Mouse (Mus musculus): ENCODE data around the gene Gm20481. TPM values are rescaled to one million over a fixed set of nuclear protein-coding genes. Genes with fewer than 3 reads are reported as not detected.
A peak's percentile ranks its signal among the peaks of the same experiment; 100 is the strongest.
"Not testable (repeated sequence)": the region's sequence is repeated elsewhere in the genome, so short reads cannot be mapped to it uniquely, and the experiment has no call there.

The Gm20481 gene
- polyA plus RNA-seq, 1 experiment from 2014 or later, result not detected

DNA sequence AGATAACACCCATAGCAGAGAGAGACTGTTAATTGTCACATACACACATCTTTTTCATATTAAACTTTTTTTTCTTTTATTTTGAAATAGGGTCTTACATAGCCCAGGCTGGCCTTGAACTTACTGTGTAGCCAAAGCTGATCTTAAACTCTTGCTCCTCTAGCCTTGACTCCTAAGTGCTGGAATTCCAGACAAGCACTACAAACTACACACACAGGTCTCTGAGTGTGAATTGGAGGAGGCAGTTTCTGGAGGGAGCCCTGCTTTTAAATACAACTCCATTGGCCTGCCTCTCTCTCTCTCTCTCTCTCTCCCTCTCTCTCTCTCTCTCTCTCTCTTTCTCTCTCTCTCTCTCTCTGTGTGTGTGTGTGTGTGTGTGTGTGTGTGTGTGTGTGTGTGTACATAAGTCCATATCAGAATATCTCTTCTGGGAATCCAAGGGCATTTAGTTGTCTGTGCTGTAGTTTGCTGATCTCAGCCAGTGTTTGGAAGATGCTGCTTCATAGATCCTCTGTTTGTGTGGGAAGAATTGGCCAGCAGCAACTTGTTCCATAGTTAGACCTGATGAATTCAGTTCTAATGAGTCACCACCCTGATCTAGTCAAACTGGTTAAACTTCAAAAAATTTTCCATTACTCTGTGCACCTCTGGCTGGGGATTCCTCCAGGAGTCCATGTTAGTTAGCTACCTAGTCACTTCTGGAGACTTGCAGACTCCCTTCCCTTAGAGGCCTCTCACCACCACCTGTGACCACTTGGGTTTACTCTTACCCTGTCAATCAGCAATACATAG lies 8.8 kb upstream of the Gm20481 start:
- no peaks in the 10 kb centered on the region for H3K36me3 ChIP-seq (ENCODE audit: control insufficient read depth, insufficient read depth, low read length)
- peak overlapping the region; percentile 89; the same call in 1 of the 2 replicates for H3K27ac ChIP-seq (replicated peaks; ENCODE audit: low read depth, low read length)
- H3K4me2 ChIP-seq (ENCODE audit: low read depth, low read length), result no peak overlapping the region
- H3K4me1 ChIP-seq (ENCODE audit: control insufficient read depth, insufficient read depth, low read length), result no peaks in the 10 kb centered on the region
- H3K9ac ChIP-seq (ENCODE audit: low read depth, low read length), result no peak overlapping the region; the same call in 1 of the 2 replicates
- H3K9me3 ChIP-seq (ENCODE audit: control insufficient read depth, low read length), result no peaks in the 10 kb centered on the region
- no peak for ATAC-seq (ENCODE audit: low read depth)
- peaks cover 3% of the 10 kb centered on the region; the same call in 1 of the 2 replicates for H3K27me3 ChIP-seq (replicated peaks; ENCODE audit: control insufficient read depth, insufficient read depth, low read length)
- DNase-seq (ENCODE audit: low spot score), result peak; percentile 73
- no peak overlapping the region for H3K4me3 ChIP-seq (ENCODE audit: low read depth, low read length)

DNA sequence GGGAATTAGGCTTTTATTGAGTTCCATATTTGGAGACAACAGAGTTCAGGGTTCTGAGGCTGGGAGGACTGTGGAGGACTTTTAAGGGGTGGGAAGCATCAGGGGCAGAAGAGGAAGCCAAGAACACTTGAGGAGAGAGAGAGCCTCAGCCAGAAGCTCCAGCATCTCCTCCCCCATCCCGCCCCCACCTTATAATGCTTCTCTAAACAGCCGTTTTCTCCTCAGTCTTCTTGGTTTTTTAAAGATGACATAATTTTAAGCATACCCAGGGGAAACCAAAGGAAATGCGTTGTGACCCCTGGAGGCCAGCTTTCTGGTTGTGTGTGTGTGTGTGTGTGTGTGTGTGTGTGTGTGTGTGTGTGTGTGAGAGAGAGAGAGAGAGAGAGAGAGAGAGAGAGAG lies 7.6 kb upstream of the Gm20481 start:
- peak overlapping the region; percentile 50; the same call in 1 of the 2 replicates for H3K27ac ChIP-seq (replicated peaks; ENCODE audit: low read depth, low read length)
- DNase-seq (ENCODE audit: low spot score), result no peak
- H3K9ac ChIP-seq (ENCODE audit: low read depth, low read length), result no peak overlapping the region
- no peak overlapping the region for H3K4me2 ChIP-seq (ENCODE audit: low read depth, low read length)
- no peaks in the 10 kb centered on the region for H3K9me3 ChIP-seq (ENCODE audit: control insufficient read depth, low read length)
- H3K27me3 ChIP-seq (replicated peaks; ENCODE audit: control insufficient read depth, insufficient read depth, low read length), result no peaks in the 10 kb centered on the region
- 11% methylated on average over 3 of the region's 3 CpGs for WGBS
- no peak overlapping the region for H3K4me3 ChIP-seq (ENCODE audit: low read depth, low read length)
- no peak for ATAC-seq (ENCODE audit: low read depth)
- H3K36me3 ChIP-seq (ENCODE audit: control insufficient read depth, insufficient read depth, low read length), result no peaks in the 10 kb centered on the region
- no peaks in the 10 kb centered on the region for H3K4me1 ChIP-seq (ENCODE audit: control insufficient read depth, insufficient read depth, low read length)

- Histone ChIP-seq H3K4me3 (ENCODE audit: low read depth, low read length) (no peak overlapping the region), H3K27ac (replicated peaks; ENCODE audit: low read depth, low read length) (no peak overlapping the region), H3K4me2 (ENCODE audit: low read depth, low read length) (no peak overlapping the region), H3K9ac (ENCODE audit: low read depth, low read length) (no peak overlapping the region), H3K9me3 (ENCODE audit: control insufficient read depth, low read length) (no peaks in the 10 kb centered on the region), H3K36me3 (ENCODE audit: control insufficient read depth, insufficient read depth, low read length) (no peaks in the 10 kb centered on the region), H3K4me1 (ENCODE audit: control insufficient read depth, insufficient read depth, low read length) (no peaks in the 10 kb centered on the region), H3K27me3 (replicated peaks; ENCODE audit: control insufficient read depth, insufficient read depth, low read length) (peaks cover under 1% of the 10 kb centered on the region; the same call in 1 of the 2 replicates)
- 57% methylated on average over 1 of the region's 1 CpGs for WGBS
- ATAC-seq (ENCODE audit: low read depth) (no peak), DNase-seq (ENCODE audit: low spot score) (no peak)
These were observed 6.9 kb upstream of the Gm20481 start for GRCm38 (mm10) chr17:34962841-34963240.

GRCm38 (mm10) chr17:34964640-34965049 lies 5.1 kb upstream of the Gm20481 start:
- Histone ChIP-seq H3K9ac (ENCODE audit: low read depth, low read length) (no peak overlapping the region), H3K27me3 (replicated peaks; ENCODE audit: control insufficient read depth, insufficient read depth, low read length) (peaks cover 19% of the 10 kb centered on the region), H3K27ac (replicated peaks; ENCODE audit: low read depth, low read length) (no peak overlapping the region), H3K9me3 (ENCODE audit: control insufficient read depth, low read length) (no peaks in the 10 kb centered on the region), H3K4me3 (ENCODE audit: low read depth, low read length) (no peak overlapping the region), H3K4me2 (ENCODE audit: low read depth, low read length) (no peak overlapping the region), H3K4me1 (ENCODE audit: control insufficient read depth, insufficient read depth, low read length) (no peaks in the 10 kb centered on the region), H3K36me3 (ENCODE audit: control insufficient read depth, insufficient read depth, low read length) (no peaks in the 10 kb centered on the region)
- ATAC-seq (ENCODE audit: low read depth), result no peak
- WGBS, result 43% methylated on average over 1 of the region's 1 CpGs
- no peak for DNase-seq (ENCODE audit: low spot score)

- Histone ChIP-seq H3K4me3 (ENCODE audit: low read depth, low read length) (no peak overlapping the region), H3K9me3 (ENCODE audit: control insufficient read depth, low read length) (no peaks in the 10 kb centered on the region), H3K9ac (ENCODE audit: low read depth, low read length) (no peak overlapping the region), H3K4me1 (ENCODE audit: control insufficient read depth, insufficient read depth, low read length) (no peaks in the 10 kb centered on the region), H3K36me3 (ENCODE audit: control insufficient read depth, insufficient read depth, low read length) (no peaks in the 10 kb centered on the region), H3K4me2 (ENCODE audit: low read depth, low read length) (no peak overlapping the region), H3K27ac (replicated peaks; ENCODE audit: low read depth, low read length) (no peak overlapping the region), H3K27me3 (replicated peaks; ENCODE audit: control insufficient read depth, insufficient read depth, low read length) (peaks cover 21% of the 10 kb centered on the region)
- ATAC-seq (ENCODE audit: low read depth) (no peak), DNase-seq (ENCODE audit: low spot score) (no peak)
- 76% methylated on average over 5 of the region's 5 CpGs for WGBS
These were observed 4.1 kb upstream of the Gm20481 start for GRCm38 (mm10) chr17:34965627-34966026.

DNA sequence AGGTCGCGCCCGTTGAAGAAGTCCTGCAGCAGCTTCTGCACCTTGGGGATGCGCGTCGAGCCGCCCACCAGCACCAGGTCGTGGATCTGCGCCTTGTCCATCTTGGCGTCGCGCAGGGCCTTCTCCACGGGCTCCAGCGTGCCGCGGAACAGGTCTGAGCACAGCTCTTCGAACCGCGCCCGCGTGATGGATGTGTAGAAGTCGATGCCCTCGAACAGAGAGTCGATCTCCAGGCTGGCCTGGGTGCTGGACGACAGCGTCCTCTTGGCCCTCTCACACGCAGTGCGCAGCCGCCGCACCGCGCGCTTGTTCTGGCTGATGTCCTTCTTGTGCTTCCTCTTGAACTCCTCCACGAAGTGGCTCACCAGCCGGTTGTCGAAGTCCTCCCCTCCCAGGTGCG lies 1.1 kb downstream of the Gm20481 start:
- H3K36me3 ChIP-seq (ENCODE audit: control insufficient read depth, insufficient read depth, low read length); H3K4me3 ChIP-seq (ENCODE audit: low read depth, low read length); H3K9me3 ChIP-seq (ENCODE audit: control insufficient read depth, low read length); H3K4me1 ChIP-seq (ENCODE audit: control insufficient read depth, insufficient read depth, low read length); DNase-seq (ENCODE audit: low spot score); H3K9ac ChIP-seq (ENCODE audit: low read depth, low read length); H3K4me2 ChIP-seq (ENCODE audit: low read depth, low read length); ATAC-seq (ENCODE audit: low read depth); H3K27ac ChIP-seq (replicated peaks; ENCODE audit: low read depth, low read length): not testable (repeated sequence)
- WGBS, result 24% methylated on average over 7 of the region's 37 CpGs
- H3K27me3 ChIP-seq (replicated peaks; ENCODE audit: control insufficient read depth, insufficient read depth, low read length), result peaks cover 21% of the 10 kb centered on the region

GRCm38 (mm10) chr17:34971694-34972068 lies 2.0 kb downstream of the Gm20481 start:
- Histone ChIP-seq H3K27me3 (replicated peaks; ENCODE audit: control insufficient read depth, insufficient read depth, low read length) (peaks cover 21% of the 10 kb centered on the region), H3K4me3 (ENCODE audit: low read depth, low read length) (peak overlapping the region; percentile 36), H3K4me2 (ENCODE audit: low read depth, low read length) (peak overlapping the region; percentile 64)
- not testable (repeated sequence) for H3K27ac ChIP-seq (replicated peaks; ENCODE audit: low read depth, low read length); H3K36me3 ChIP-seq (ENCODE audit: control insufficient read depth, insufficient read depth, low read length); DNase-seq (ENCODE audit: low spot score); H3K9me3 ChIP-seq (ENCODE audit: control insufficient read depth, low read length); H3K9ac ChIP-seq (ENCODE audit: low read depth, low read length); H3K4me1 ChIP-seq (ENCODE audit: control insufficient read depth, insufficient read depth, low read length)
- no CpG with 5 or more reads among the region's 43 CpGs for WGBS
- ATAC-seq (ENCODE audit: low read depth), result peak; percentile 53

DNA sequence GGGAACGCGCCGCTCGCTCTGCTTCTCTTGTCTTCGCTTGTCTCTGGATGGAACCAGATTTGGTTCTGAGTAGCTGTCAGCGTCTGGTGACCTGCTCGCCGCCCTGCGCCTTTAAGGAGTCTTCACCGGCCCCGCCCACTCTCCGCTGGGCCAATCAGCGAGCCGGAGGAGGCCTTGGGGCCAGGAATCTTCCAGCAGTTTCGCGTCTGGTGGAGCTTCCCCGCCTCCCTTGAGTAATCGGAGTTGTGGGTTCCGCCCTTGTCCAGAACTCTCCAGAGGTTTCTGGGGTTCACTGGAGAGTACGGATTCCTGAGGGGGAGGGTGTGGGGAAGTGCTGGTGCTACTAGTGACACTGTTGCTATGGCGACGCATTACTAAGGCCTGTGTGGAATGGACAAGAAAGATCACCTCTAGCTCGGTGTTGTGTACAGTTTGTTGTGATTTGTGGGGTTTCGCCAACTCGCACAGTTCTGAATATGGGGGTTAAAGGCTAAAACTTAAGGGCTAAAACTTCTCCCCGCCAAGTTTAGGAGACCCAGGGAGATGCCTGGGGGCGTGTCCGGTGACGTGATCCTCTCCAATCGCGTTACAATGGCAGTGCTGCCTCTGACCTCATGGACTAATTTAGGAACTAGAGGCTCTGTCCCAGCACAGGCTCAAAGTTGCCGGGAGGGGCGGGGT lies 2.5 kb downstream of the Gm20481 start, which contains the start of the genes Hspa1a and Hspa1l:
Hspa1a (minus strand) TSS at position 88 of the 681 bp plus-strand sequence.
Hspa1l (plus strand) TSS at position 635 of the 681 bp plus-strand sequence.
- not testable (repeated sequence) for H3K4me1 ChIP-seq (ENCODE audit: control insufficient read depth, insufficient read depth, low read length); H3K9me3 ChIP-seq (ENCODE audit: control insufficient read depth, low read length); H3K36me3 ChIP-seq (ENCODE audit: control insufficient read depth, insufficient read depth, low read length); H3K27ac ChIP-seq (replicated peaks; ENCODE audit: low read depth, low read length)
- Histone ChIP-seq H3K4me2 (ENCODE audit: low read depth, low read length) (peak within 1 kb of the TSS; percentile 64), H3K4me3 (ENCODE audit: low read depth, low read length) (peak within 1 kb of the TSS; percentile 36), H3K27me3 (replicated peaks; ENCODE audit: control insufficient read depth, insufficient read depth, low read length) (peaks cover 21% of the 10 kb centered on the region), H3K9ac (ENCODE audit: low read depth, low read length) (peak within 1 kb of the TSS; percentile 47)
- DNase-seq (ENCODE audit: low spot score), result peak; percentile 87
- WGBS, result 0% methylated on average over 20 of the region's 33 CpGs
- peak; percentile 97 for ATAC-seq (ENCODE audit: low read depth)
